Mouse (Mus musculus) heart, adult 8-10 months (tissue): ENCODE results near the gene Csf1. TPM values are rescaled to one million over a fixed set of nuclear protein-coding genes. Genes with fewer than 3 reads are reported as not detected.
"Not testable (repeated sequence)": the region's sequence is repeated elsewhere in the genome, so short reads cannot be mapped to it uniquely, and the experiment has no call there.

ENCODE experiments used
- DNase-seq: peaks from one replicate; pipeline ENCODE4 v3.0.0; 2022; ENCODE audit warnings: low spot score
- total RNA-seq, 4 experiments: library from RNA; stranded (reverse); gene quantifications; 2 replicates each; pipeline ENCODE4 v1.2.4; 2022

Gene Csf1
- total RNA-seq, 4 experiments from 2014 or later, result 43.5 to 56.6 (median 51.5) TPM

- DNase-seq, result no peak
These were observed 10.8 kb downstream of the Csf1 start for GRCm38 (mm10) chr3:107749446-107749845.

GRCm38 (mm10) chr3:107748260-107748955, 11.9 kb downstream of the Csf1 start:
- no peak for DNase-seq

- DNase-seq, result no peak
These were observed 14.2 kb downstream of the Csf1 start for GRCm38 (mm10) chr3:107746026-107746425.

GRCm38 (mm10) chr3:107743650-107744049, 16.6 kb downstream of the Csf1 start:
- no peak for DNase-seq

- no peak for DNase-seq
These were observed 17.2 kb downstream of the Csf1 start for GRCm38 (mm10) chr3:107743107-107743506.

GRCm38 (mm10) chr3:107742071-107742710, 18.1 kb downstream of the Csf1 start:
- DNase-seq, result no peak

- no peak for DNase-seq
These were observed 18.9 kb downstream of the Csf1 start for GRCm38 (mm10) chr3:107741387-107741786.

GRCm38 (mm10) chr3:107740578-107741207, 19.6 kb downstream of the Csf1 start:
- peak; percentile 58 for DNase-seq

GRCm38 (mm10) chr3:107739966-107740365, 20.3 kb downstream of the Csf1 start:
- no peak for DNase-seq

- no peak for DNase-seq
These were observed 20.8 kb downstream of the Csf1 start for GRCm38 (mm10) chr3:107739456-107739855.

- no peak for DNase-seq
These were observed 21.6 kb downstream of the Csf1 start for GRCm38 (mm10) chr3:107738620-107739019.

GRCm38 (mm10) chr3:107737609-107738190, 22.6 kb downstream of the Csf1 start:
- no peak for DNase-seq

GRCm38 (mm10) chr3:107735620-107736019, 24.6 kb downstream of the Csf1 start:
- not testable (repeated sequence) for DNase-seq

- DNase-seq, result no peak
These were observed 26.9 kb downstream of the Csf1 start for GRCm38 (mm10) chr3:107733329-107733728.

- no peak for DNase-seq
These were observed 30.0 kb downstream of the Csf1 start for GRCm38 (mm10) chr3:107730236-107730635.

- no peak for DNase-seq
These were observed 31.8 kb downstream of the Csf1 start for GRCm38 (mm10) chr3:107728509-107728908.

GRCm38 (mm10) chr3:107715971-107716370, 44.3 kb downstream of the Csf1 start:
- DNase-seq, result no peak

- DNase-seq, result no peak
These were observed 45.9 kb downstream of the Csf1 start for GRCm38 (mm10) chr3:107714276-107714933.

GRCm38 (mm10) chr3:107712081-107712480, 48.2 kb downstream of the Csf1 start:
- DNase-seq, result no peak

GRCm38 (mm10) chr3:107709156-107709555, 51.1 kb downstream of the Csf1 start:
- DNase-seq, result no peak

GRCm38 (mm10) chr3:107707239-107707638, 53.0 kb downstream of the Csf1 start:
- DNase-seq, result no peak

GRCm38 (mm10) chr3:107706164-107706563, 54.1 kb downstream of the Csf1 start:
- no peak for DNase-seq
